Mouse (Mus musculus) cortical plate, adult 2 months (tissue): ENCODE measurements around the gene Tmem38b. TPM values are rescaled to one million over a fixed set of nuclear protein-coding genes. Genes with fewer than 3 reads are reported as not detected.
A peak's percentile ranks its signal among the peaks of the same experiment; 100 is the strongest.

Experiments used
- H3K27ac ChIP-seq: fragments of 200-500 bp; 2 replicates; pipeline ENCODE4 v1.5.1; 2012; ENCODE audit warnings: low read length, control low read depth, inconsistent platforms; ENCODE audit not compliant: insufficient read depth
- H3K4me1 ChIP-seq: fragments of 200-500 bp; 2 replicates; pipeline ENCODE4 v1.6.1; 2011; ENCODE audit warnings: low read length; ENCODE audit not compliant: control insufficient read depth, insufficient read depth
- H3K4me3 ChIP-seq: fragments of 200-500 bp; 2 replicates; pipeline ENCODE4 v1.5.1; 2011; ENCODE audit warnings: mild to moderate bottlenecking, low read length, control low read depth; ENCODE audit not compliant: insufficient read depth
- CTCF ChIP-seq: fragments of 200-500 bp; IDR thresholded peaks from 2 replicates; pipeline ENCODE4 v1.5.1; 2011; ENCODE audit warnings: mild to moderate bottlenecking, control low read depth, low read length; ENCODE audit not compliant: insufficient read depth; ENCODE audit errors: extremely low read depth
- POLR2A ChIP-seq: fragments of 200-500 bp; IDR thresholded peaks from 2 replicates; pipeline ENCODE4 v1.6.1; 2011; ENCODE audit warnings: mild to moderate bottlenecking, low read length, control low read depth; ENCODE audit not compliant: insufficient read depth; ENCODE audit errors: extremely low read depth
- polyA plus RNA-seq: library from polyadenylated mRNA; depleted of rRNA; stranded (reverse); fragments of >200 nt; gene quantifications from 2 replicates; pipeline ENCODE4 v1.2.3, GENCODE M21; 2012; rRNA removed

Tmem38b gene
- polyA plus RNA-seq, result 6.6 and 7.3 TPM in 2 replicates

- peak within 1 kb of the TSS; percentile 68 for H3K27ac ChIP-seq
- peak within 1 kb of the TSS; percentile 99 for H3K4me3 ChIP-seq
- H3K4me1 ChIP-seq, result no peaks in the 10 kb centered on the region
- TF ChIP-seq POLR2A (peak; percentile 60), CTCF (no peak)
Observed at GRCm38 (mm10) chr4:53825821-53826605, at the start of gene Tmem38b. Tmem38b (plus strand) TSS chr4:53826045.

GRCm38 (mm10) chr4:53781396-53781795, 44.4 kb upstream of the Tmem38b start:
- TF ChIP-seq POLR2A (no peak), CTCF (no peak)
- no peak overlapping the region for H3K4me3 ChIP-seq
- H3K27ac ChIP-seq, result no peak overlapping the region
- no peaks in the 10 kb centered on the region for H3K4me1 ChIP-seq

- no peaks in the 10 kb centered on the region for H3K4me1 ChIP-seq
- TF ChIP-seq CTCF (no peak), POLR2A (no peak)
- H3K27ac ChIP-seq, result no peak overlapping the region
- H3K4me3 ChIP-seq, result no peak overlapping the region
Observed at GRCm38 (mm10) chr4:53782216-53783070, 43.4 kb upstream of the Tmem38b start.

- TF ChIP-seq POLR2A, result no peak
- no peak for TF ChIP-seq CTCF
Observed at GRCm38 (mm10) chr4:53785746-53786398, 40.0 kb upstream of the Tmem38b start.

GRCm38 (mm10) chr4:53786851-53787250, 39.0 kb upstream of the Tmem38b start:
- TF ChIP-seq CTCF (no peak), POLR2A (no peak)
- no peak overlapping the region for H3K4me3 ChIP-seq
- H3K4me1 ChIP-seq, result no peaks in the 10 kb centered on the region
- H3K27ac ChIP-seq, result no peak overlapping the region

More at GRCm38 (mm10) chr4:53785746-53786398, 40.0 kb upstream of the Tmem38b start:
- no peak overlapping the region for H3K4me3 ChIP-seq
- no peaks in the 10 kb centered on the region for H3K4me1 ChIP-seq
- H3K27ac ChIP-seq, result no peak overlapping the region

- Histone ChIP-seq H3K27ac (no peak overlapping the region), H3K4me1 (no peaks in the 10 kb centered on the region), H3K4me3 (no peak overlapping the region)
- TF ChIP-seq CTCF, result no peak
- TF ChIP-seq POLR2A, result no peak
Observed at GRCm38 (mm10) chr4:53789346-53789745, 36.5 kb upstream of the Tmem38b start.

- no peak overlapping the region for H3K27ac ChIP-seq
- TF ChIP-seq POLR2A (no peak), CTCF (no peak)
- no peak overlapping the region for H3K4me3 ChIP-seq
- H3K4me1 ChIP-seq, result no peaks in the 10 kb centered on the region
Observed at GRCm38 (mm10) chr4:53794257-53794966, 31.4 kb upstream of the Tmem38b start.

GRCm38 (mm10) chr4:53795086-53795485, 30.8 kb upstream of the Tmem38b start:
- no peak overlapping the region for H3K27ac ChIP-seq
- H3K4me1 ChIP-seq, result no peaks in the 10 kb centered on the region
- no peak overlapping the region for H3K4me3 ChIP-seq
- TF ChIP-seq CTCF (no peak), POLR2A (no peak)

- no peak for TF ChIP-seq CTCF
- no peak for TF ChIP-seq POLR2A
- Histone ChIP-seq H3K27ac (no peak overlapping the region), H3K4me1 (no peaks in the 10 kb centered on the region), H3K4me3 (no peak overlapping the region)
Observed at GRCm38 (mm10) chr4:53795706-53796105, 30.1 kb upstream of the Tmem38b start.
